Mouse (Mus musculus) cerebellum, adult 8-10 months (tissue): ENCODE data around the gene Ror2.

Experiments used
- DNase-seq: peaks from one replicate; pipeline ENCODE4 v3.0.0; 2022

Ror2 gene

DNA sequence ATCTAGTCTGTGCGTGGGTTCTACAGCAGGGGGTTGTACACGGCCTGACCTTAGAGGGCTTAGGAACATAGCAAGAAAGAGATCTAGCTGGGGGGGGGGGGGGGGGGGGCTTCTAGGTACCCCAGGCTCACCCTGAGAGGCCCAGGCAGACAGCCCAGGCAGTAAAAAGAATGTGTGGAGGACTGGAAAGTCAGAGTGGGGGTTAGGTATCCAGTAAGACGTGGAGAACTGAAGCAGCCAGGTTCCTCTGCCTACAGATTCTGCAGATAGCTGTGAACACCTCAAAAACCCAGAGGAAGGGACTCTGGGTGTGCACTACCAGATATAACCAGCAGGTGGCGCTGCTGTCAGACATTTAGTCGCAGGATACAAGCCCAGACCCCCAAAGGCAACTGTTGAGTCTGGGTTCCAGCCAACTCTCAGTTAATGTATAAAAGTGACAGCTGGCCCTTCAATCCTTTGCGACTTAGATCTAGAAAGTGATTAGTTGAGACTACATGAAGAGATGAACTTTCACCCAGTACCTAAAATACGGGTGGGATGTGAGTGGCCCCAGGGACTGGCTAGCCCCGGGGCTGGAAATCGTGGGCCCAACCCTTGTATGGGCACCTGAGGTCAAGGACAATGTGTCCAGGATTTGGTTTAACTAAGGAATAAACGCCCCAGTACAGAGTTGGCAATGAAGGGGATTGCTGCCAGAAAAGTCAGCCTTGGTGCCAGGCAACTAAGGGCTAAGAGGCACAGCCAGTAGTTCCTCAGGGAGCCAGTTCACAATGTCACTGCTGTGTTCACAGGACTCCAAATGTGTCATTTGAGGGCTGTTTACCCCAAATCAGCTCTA, 166.1 kb downstream of the Ror2 start:
- peak; percentile 57 for DNase-seq

DNA sequence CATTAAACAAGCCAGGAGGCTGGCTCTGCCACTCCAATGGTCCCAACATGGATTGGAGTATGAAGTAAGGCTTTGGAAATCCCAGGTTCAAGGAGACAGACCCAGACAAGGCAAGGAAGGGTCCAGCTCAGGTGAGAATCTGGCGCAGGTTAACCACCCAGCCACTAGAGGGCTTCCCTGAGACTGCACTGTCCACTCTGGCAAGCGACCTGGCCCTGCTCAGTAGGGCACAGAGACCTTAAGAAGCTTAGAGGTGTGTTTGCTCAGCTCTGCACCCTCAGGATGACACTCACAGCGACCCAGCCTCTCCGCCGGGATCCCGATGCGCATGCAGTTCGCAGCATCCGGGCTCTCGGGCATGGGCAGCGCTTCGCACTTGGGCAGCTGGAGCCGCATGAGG, 167.5 kb downstream of the Ror2 start:
- no peak for DNase-seq

DNA sequence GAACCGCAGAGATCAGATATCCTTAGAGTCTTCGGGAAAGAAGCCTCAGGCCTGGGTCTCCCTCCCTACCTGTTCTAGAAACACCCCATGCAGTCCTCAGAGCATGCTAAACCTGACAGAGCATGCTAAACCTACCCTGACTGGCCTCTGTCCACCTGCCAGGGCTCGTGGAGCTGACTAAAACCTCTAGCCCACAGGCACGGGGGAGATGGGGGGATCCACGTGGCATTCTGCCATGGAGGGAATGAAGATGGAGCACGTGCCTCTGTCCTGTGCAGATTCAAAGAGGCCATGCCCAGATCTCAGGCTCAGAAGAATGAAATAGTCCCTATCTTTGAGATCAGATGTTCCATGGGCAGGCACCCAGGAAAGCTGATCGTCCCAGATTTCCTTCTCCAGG, 168.0 kb downstream of the Ror2 start:
- DNase-seq = no peak

DNA sequence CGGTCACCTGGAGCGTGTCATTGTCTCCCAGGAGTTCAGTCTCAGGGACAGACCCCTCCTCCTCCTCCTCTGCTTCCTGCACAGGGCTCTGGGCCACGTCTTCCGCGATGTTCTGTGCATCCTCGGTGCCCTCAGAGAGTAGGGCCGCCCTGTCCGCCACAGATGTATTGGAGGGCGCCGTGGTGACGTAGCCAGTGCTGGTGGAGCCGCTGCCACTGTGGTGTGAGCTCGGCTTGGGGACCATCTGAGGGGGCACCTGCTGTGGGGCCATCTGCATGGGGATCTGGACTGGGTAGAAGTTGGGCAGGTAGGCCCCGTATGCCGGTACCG, 175.7 kb downstream of the Ror2 start:
- DNase-seq = no peak

- DNase-seq = peak; percentile 77
These were observed 176.2 kb downstream of the Ror2 start for GRCm38 (mm10) chr13:53109560-53110248.

DNA sequence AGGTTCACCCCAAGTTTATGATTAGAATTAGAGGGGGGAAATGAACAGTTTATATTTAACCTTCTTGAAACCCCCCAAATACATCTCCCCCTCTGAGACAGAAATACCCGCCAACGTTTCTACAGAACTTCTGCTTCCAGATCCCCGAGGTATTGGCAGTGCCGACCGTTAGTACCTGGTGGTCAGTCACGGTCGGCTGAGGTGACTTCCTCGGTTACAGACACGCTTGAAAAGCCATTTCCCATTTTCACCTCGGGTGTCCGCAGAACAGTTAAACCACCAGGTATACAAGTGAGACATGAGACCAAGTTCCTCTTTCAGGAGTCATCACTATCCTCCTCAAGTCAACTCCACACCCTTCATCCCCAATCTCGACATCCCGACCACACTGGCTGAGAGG, 179.2 kb downstream of the Ror2 start:
- no peak for DNase-seq

DNA sequence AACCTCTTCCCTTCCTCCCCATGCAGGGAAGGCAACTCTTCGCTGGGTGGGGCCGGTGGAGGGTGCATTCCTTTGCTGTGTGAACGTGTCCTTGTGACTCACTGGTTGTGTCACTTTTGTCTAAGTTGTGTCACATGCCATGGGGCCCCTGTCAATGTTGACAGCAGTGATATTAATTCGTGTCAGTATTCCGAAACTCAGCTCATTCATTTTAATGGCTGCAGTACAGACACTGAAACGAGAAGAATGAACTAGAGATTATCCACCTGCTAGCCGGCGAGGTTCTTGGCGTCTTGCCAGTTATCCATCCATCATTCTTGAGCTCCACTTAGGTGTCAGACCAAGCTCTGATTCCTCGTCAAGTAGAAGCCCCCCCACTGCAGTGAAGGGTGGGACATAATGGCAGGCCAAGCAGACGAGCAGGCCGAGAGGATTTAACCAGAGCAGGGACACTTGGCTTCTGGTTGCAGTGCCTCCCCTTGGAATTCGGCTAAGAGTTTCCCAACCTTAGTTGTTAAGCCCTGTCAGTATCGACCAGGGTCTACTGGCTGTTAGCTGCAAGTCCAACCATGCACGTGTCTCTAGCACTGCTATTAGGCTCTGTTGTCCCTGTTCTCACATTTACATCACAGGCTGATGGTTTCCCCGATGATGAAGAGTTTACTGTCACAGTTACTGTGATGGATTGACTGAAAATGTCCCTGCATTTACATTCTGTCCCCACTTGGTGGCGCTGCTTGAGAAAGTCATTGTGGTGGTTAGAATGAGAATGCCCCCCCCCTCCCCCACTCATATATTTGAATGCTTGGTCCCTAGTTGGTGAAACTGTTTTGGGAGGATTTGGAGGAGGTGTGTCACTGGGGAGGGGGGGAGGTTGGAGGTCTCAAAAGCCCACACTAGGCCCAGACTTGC, 185.9 kb downstream of the Ror2 start:
- no peak for DNase-seq

DNA sequence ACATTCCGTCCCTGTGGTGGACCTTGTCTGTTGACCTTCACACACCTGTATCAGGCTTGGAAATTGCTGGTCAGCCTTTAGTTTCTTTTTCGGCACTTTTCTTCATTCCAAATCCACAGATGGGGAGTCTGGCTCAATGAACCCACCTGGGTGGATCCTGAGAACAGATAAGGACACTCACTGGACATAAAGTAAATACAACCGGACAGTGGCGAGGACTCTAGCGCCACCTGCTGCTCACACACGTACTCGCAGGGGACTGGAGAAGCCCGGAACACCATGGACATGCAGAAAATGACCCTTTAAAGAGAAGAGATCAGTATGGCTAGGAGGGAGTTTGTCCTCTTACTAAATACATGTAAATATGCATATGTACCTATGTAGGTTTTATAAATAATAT, 189.3 kb downstream of the Ror2 start:
- peak; percentile 67 for DNase-seq

DNA sequence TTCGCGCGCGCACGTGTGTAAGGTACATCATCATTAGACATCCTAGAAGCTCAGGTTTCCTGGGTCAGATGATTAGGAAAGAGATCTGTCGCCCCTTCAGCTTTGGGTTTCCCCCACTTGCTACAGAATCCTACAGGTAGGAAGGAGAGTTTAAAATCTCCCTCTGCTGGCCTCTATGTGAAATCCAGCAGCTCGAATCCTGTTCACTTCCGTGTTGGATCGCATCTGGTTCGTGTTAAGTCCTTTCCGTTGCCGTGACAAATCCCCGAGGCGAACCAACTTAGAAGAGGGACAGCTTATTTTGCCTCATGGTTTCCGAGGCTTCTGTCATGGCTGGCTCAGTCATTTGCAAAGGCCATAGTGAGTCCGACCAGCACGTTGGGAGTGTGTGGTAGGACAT, 190.7 kb downstream of the Ror2 start:
- no peak for DNase-seq

- no peak for DNase-seq
These were observed 191.3 kb downstream of the Ror2 start for GRCm38 (mm10) chr13:53094658-53095057.

DNA sequence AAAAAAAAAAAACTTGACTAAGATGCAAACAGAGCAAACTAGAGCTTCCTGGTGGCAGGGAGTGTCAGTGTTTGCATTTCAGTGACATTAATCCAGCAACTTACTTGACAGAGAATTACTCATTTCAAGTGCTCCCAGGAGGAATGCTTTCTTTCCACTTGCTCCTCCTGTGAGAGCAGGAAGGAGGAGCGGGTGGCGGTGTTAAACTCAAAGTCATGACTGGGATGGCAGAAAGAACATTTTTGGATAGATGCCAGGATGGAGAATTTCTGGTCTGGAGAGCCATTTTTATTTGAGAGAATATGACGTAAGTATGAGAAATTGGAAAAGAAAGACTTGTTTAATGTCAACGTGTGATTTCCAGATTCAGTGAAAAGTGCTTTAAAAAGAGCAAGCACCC, 192.5 kb downstream of the Ror2 start:
- DNase-seq = no peak

DNA sequence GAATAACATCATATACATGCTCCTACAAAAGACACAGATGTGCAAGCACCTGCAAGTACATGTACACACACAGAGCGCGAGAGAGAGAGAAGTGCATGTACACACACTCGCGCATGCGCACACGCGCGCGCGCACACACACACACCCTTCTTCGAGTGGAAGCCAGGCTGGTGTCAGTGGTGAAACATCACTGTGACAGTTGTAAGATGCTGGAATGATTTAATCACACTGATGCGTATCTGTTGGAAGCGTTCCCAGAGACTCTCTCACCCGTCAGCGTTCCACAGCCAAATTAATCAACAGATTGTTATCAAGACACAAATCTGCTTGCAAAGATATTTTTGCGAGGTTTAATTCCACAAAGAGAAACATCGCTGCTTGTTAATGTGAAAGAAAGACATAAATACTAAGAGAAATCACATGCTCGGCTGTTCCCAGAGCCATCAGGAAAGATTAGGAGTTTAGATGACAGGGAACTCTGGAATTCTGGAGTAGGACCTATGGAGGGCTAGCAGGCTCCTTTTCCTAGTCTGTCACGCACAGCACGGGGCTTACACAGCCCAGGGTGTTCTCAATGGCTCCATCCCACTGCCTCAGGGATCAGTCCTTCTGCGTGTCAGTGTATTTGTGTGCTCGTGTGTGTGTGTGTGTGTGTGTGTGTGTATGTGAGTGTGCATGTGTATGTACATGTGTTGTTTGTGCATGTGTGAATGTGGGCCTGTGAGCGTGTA, 199.2 kb downstream of the Ror2 start:
- DNase-seq = no peak

DNA sequence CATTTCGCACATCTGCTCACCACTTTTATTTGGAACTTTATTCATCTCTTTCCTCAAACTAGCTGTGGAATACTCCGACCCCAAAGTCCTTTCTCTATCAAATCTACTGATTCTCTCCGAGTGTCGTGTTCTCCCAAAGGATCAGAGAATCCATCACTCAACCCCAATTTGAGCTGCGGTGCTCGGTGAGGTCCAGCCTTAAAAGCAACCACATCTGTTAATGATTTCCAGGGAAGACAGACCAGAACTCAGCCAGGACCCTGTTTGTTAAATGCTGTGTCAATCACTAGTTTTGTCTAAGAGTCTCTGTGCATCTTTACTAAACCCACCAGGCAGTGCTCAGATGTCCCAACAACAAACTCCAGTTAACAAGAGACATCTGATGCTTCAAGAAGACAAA, 204.1 kb downstream of the Ror2 start:
- no peak for DNase-seq

DNA sequence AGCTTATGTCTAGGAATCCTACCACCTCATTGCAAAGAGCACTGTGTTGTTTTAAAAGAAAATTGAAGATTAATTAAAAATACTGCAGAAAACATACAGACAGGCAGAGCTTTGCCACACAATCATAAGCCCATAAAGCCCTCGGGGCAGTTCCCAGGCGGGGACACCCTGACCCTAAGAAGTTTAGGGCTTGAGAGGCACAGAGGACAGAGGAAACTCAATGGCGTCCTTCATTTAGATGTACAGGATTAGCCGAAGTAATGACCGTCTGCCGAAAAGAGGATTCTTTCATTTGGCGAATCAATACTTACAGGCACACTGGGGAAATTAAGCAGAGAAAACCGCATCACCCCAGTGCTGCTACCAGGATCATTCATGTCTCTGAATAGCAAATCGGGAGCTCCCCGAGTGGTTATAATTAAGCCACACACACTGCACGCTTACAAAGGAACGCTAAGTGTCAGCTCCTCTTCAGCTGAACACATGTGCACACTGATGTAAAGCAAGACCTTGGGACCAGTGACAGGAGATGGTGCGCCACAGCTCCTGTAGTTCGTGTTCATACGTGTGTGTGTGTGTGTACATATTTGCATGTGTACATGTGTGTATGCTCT, 208.1 kb downstream of the Ror2 start:
- no peak for DNase-seq

DNA sequence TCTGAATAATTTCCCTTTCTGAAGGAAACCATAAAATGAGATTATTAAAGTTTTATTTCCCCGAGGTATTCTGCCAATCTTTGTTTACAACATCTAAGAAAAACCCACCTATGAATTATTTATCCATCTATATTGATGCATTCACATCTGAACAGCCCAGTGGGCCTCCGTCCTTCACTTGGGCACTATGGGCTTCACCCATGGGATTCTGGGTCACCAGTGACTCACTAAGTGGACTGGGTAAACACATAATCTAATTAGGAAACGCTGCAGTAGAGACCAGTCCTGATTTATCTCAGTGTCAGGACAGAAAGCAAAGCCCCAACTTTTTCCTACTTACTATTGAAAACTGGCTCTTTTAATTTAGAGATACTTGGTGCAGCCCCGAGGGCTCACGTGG, 210.9 kb downstream of the Ror2 start:
- no peak for DNase-seq

DNA sequence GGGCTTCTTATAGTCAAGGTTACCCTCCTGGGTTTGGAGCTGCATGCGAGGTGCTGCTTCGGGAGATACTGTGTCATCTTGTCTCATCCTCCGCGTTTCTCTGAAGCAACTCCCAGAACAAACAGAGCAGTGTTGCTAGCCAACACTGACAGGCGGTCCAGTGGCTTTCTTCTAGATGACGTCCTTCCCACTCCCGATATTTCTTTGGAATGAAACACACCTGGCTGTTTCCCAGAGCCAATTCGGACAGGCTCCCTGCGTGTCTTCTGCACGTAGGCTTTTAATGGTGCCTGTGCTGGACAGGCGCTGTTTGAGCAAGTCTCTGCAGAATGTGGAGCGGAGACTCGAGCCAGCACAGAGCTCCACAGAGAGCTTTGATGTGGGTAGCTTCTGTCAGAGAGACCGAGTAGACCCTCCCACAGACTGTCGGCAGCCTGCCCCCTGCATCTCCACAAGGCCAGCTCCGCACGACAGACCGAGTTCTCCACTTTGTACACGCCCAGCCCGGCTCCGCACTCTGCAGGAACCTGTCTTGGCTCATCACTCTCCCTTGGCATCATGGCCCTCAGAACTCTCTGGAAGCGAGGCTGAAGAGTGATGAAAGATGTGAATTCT, 216.7 kb downstream of the Ror2 start:
- DNase-seq = no peak

- DNase-seq = no peak
These were observed 217.5 kb downstream of the Ror2 start for GRCm38 (mm10) chr13:53068461-53068860.

- DNase-seq = no peak
These were observed 218.0 kb downstream of the Ror2 start for GRCm38 (mm10) chr13:53067949-53068348.

GRCm38 (mm10) chr13:53065122-53065521, 220.8 kb downstream of the Ror2 start:
- DNase-seq = no peak

GRCm38 (mm10) chr13:53064681-53065080, 221.2 kb downstream of the Ror2 start:
- no peak for DNase-seq
